Mouse (Mus musculus): ENCODE data around the gene Naglu. TPM values are rescaled to one million over a fixed set of nuclear protein-coding genes. Genes with fewer than 3 reads are reported as not detected.
A peak's percentile ranks its signal among the peaks of the same experiment; 100 is the strongest.
"Not testable (repeated sequence)": the region's sequence is repeated elsewhere in the genome, so short reads cannot be mapped to it uniquely, and the experiment has no call there.

Gene Naglu
- polyA plus RNA-seq, 1 experiment from 2014 or later, result 10.5 TPM

DNA sequence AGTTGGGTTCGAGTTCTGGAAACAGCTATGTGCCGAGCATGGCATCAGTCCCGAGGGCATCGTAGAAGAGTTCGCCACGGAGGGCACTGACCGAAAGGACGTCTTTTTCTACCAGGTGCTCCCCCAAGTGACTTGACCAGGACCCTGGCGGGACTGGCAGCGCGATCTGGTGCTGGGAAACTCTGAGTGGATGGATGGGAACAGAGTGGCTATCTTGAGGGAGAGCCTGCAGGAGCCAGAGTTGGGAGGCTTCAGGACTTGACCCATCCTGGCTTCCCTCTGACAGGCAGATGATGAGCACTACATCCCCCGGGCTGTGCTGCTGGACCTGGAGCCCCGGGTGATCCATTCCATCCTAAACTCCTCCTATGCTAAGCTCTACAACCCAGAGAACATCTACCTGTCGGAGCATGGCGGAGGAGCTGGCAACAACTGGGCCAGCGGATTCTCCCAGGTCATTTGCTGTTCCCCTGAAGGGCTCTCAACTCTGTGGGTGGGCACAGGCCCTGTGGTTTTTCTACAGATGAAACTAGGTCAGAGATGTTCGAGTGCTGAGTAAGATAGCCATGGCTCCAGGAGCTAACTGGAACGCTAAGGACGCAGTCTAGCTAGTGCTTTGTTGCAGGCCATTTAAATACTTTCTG lies 50.9 kb downstream of the Naglu start:
- peak; percentile 9 for DNase-seq (ENCODE audit: low spot score)

DNA sequence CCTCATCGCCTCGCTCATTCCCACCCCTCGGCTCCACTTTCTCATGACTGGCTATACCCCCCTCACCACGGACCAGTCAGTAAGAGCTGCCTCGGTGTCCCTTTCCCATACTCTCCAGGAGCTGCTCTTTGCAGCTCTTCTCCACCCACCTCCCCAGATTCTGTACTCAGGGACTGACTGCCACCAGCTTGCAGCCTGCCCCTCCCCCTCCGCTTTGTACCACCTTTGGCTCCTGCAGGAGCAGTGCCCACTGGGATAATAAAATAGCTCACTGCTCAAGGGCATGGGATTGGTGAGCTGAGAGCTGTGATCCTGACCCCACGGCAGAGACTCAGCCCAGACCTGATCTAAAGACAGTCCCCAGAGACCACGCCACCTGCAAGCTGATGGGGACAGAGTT lies 54.7 kb downstream of the Naglu start:
- not testable (repeated sequence) for DNase-seq (ENCODE audit: low spot score)

- DNase-seq (ENCODE audit: low spot score), result not testable (repeated sequence)
These were observed 55.2 kb downstream of the Naglu start for GRCm38 (mm10) chr11:101125008-101125407.

GRCm38 (mm10) chr11:101127075-101127474 lies 57.3 kb downstream of the Naglu start:
- DNase-seq (ENCODE audit: low spot score), result no peak

Small RNA genes lying within 50 kb of the gene (microRNA-seq; reads per million reads assigned to microRNA genes)
- not detected for gene Mir6928 (ENCODE audit: borderline number of aligned reads)

Other genes with a start within 250 kb of the Naglu start
- gene Stat5b, start 219.3 kb upstream of the Naglu start, polyA plus RNA-seq (2015; fragmentation: Nextera tagmentation; extraction: Ambion mirVana), result 99.6 and 105 TPM in 2 replicates
- 61.2 and 62.7 TPM in 2 replicates for gene Stat5a, start 210.7 kb upstream of the Naglu start, polyA plus RNA-seq (2015; fragmentation: Nextera tagmentation; extraction: Ambion mirVana)
- 79.7 and 84.2 TPM in 2 replicates for gene Stat3, start 130.5 kb upstream of the Naglu start, polyA plus RNA-seq (2015; fragmentation: Nextera tagmentation; extraction: Ambion mirVana)
- gene Cavin1, start 99.1 kb upstream of the Naglu start, polyA plus RNA-seq (2015; fragmentation: Nextera tagmentation; extraction: Ambion mirVana), result 61.0 and 64.2 TPM in 2 replicates
- 17.6 and 19.1 TPM in 2 replicates for gene Atp6v0a1, start 60.6 kb upstream of the Naglu start, polyA plus RNA-seq (2015; fragmentation: Nextera tagmentation; extraction: Ambion mirVana)
- 0.10 and 0.13 TPM in 2 replicates for gene Hsd17b1, start 8.4 kb downstream of the Naglu start, polyA plus RNA-seq (2015; fragmentation: Nextera tagmentation; extraction: Ambion mirVana)
- gene Coasy, start 12.6 kb downstream of the Naglu start, polyA plus RNA-seq (2015; fragmentation: Nextera tagmentation; extraction: Ambion mirVana), result 37.3 and 40.5 TPM in 2 replicates
- 79.8 and 80.8 TPM in 2 replicates for gene Mlx, start 17.3 kb downstream of the Naglu start, polyA plus RNA-seq (2015; fragmentation: Nextera tagmentation; extraction: Ambion mirVana)
- gene Psmc3ip, start 25.4 kb downstream of the Naglu start, polyA plus RNA-seq (2015; fragmentation: Nextera tagmentation; extraction: Ambion mirVana), result 34.6 and 39.0 TPM in 2 replicates
- gene Retreg3, start 49.9 kb downstream of the Naglu start, polyA plus RNA-seq (2015; fragmentation: Nextera tagmentation; extraction: Ambion mirVana), result 20.9 and 22.2 TPM in 2 replicates
- gene Tubg1, start 49.9 kb downstream of the Naglu start, polyA plus RNA-seq (2015; fragmentation: Nextera tagmentation; extraction: Ambion mirVana), result 73.0 and 80.2 TPM in 2 replicates
- gene Tubg2, start 85.9 kb downstream of the Naglu start, polyA plus RNA-seq (2015; fragmentation: Nextera tagmentation; extraction: Ambion mirVana), result 1.5 and 1.6 TPM in 2 replicates
- gene Cntnap1, start 100.5 kb downstream of the Naglu start, polyA plus RNA-seq (2015; fragmentation: Nextera tagmentation; extraction: Ambion mirVana), result 0.32 and 0.53 TPM in 2 replicates
- 2.4 and 2.8 TPM in 2 replicates for gene Plekhh3, start 101.3 kb downstream of the Naglu start, polyA plus RNA-seq (2015; fragmentation: Nextera tagmentation; extraction: Ambion mirVana)
- gene Ccr10, start 105.4 kb downstream of the Naglu start, polyA plus RNA-seq (2015; fragmentation: Nextera tagmentation; extraction: Ambion mirVana), result 1.7 and 1.8 TPM in 2 replicates
- 13.7 and 13.8 TPM in 2 replicates for gene Ezh1, start 156.5 kb downstream of the Naglu start, polyA plus RNA-seq (2015; fragmentation: Nextera tagmentation; extraction: Ambion mirVana)
- gene Ramp2, start 176.0 kb downstream of the Naglu start, polyA plus RNA-seq (2015; fragmentation: Nextera tagmentation; extraction: Ambion mirVana), result 29.6 and 30.8 TPM in 2 replicates
- gene Vps25, start 183.7 kb downstream of the Naglu start, polyA plus RNA-seq (2015; fragmentation: Nextera tagmentation; extraction: Ambion mirVana), result 132 and 149 TPM in 2 replicates
- 1.4 and 2.1 TPM in 2 replicates for gene Wnk4, start 190.6 kb downstream of the Naglu start, polyA plus RNA-seq (2015; fragmentation: Nextera tagmentation; extraction: Ambion mirVana)
- 1.3 and 1.9 TPM in 2 replicates for gene Cntd1, start 209.0 kb downstream of the Naglu start, polyA plus RNA-seq (2015; fragmentation: Nextera tagmentation; extraction: Ambion mirVana)
- 164 and 179 TPM in 2 replicates for gene Coa3, start 209.1 kb downstream of the Naglu start, polyA plus RNA-seq (2015; fragmentation: Nextera tagmentation; extraction: Ambion mirVana)
- 182 and 191 TPM in 2 replicates for gene Becn1, start 232.3 kb downstream of the Naglu start, polyA plus RNA-seq (2015; fragmentation: Nextera tagmentation; extraction: Ambion mirVana)
- 123 and 135 TPM in 2 replicates for gene Psme3, start 246.2 kb downstream of the Naglu start, polyA plus RNA-seq (2015; fragmentation: Nextera tagmentation; extraction: Ambion mirVana)